Mouse (Mus musculus) intestine, postnatal 0 days (tissue): ENCODE results near the gene Gm3952. TPM values are rescaled to one million over a fixed set of nuclear protein-coding genes. Genes with fewer than 3 reads are reported as not detected.

Experiments used
- ATAC-seq: fragments of 200-750 bp; cut with Nextera tagmentation; 2 replicates; pipeline ENCODE4 v1.8.0; 2017; ENCODE audit warnings: mild to moderate bottlenecking, moderate TSS enrichment, moderate library complexity
- H3K27ac ChIP-seq: fragments of 300-500 bp; sonication (generic); 2 replicates; pipeline ENCODE4 v1.5.1; 2014; ENCODE audit warnings: mild to moderate bottlenecking, low read depth, low read length, moderate library complexity
- H3K27me3 ChIP-seq: fragments of 300-500 bp; sonication (generic); replicated peaks from 2 replicates; pipeline ENCODE4 v1.6.1; 2014; ENCODE audit warnings: low read length, mixed read lengths; ENCODE audit not compliant: control insufficient read depth, insufficient read depth
- H3K36me3 ChIP-seq: fragments of 300-500 bp; sonication (generic); 2 replicates; pipeline ENCODE4 v1.6.1; 2014; ENCODE audit warnings: mild to moderate bottlenecking, moderate library complexity; ENCODE audit not compliant: control insufficient read depth, insufficient read depth
- H3K4me1 ChIP-seq: fragments of 300-500 bp; sonication (generic); replicated peaks from 2 replicates; pipeline ENCODE4 v1.6.1; 2014; ENCODE audit warnings: antibody characterized with exemption, low read length, mixed read lengths; ENCODE audit not compliant: control insufficient read depth, insufficient read depth
- H3K4me2 ChIP-seq: fragments of 300-500 bp; sonication (generic); replicated peaks from 2 replicates; pipeline ENCODE4 v1.6.1; 2014; ENCODE audit warnings: low read depth, mild to moderate bottlenecking, moderate library complexity
- H3K4me3 ChIP-seq: fragments of 300-500 bp; sonication (generic); 2 replicates; pipeline ENCODE4 v1.5.1; 2014; ENCODE audit warnings: low read depth, low read length
- H3K9ac ChIP-seq: fragments of 300-500 bp; sonication (generic); 2 replicates; pipeline ENCODE4 v1.6.1; 2014; ENCODE audit warnings: mild to moderate bottlenecking, low read depth, low read length
- H3K9me3 ChIP-seq: fragments of 300-500 bp; sonication (generic); 2 replicates; pipeline ENCODE4 v1.6.1; 2016; ENCODE audit warnings: mixed run types; ENCODE audit not compliant: control insufficient read depth
- CTCF ChIP-seq: sonication (generic); IDR thresholded peaks from 2 replicates; pipeline ENCODE4 v1.5.1; 2016; ENCODE audit warnings: low read depth, mild to moderate bottlenecking, control low read depth, antibody characterized with exemption, moderate library complexity
- WGBS: fragments of 180-500 bp; shearing (Covaris S2); extraction: QIAGEN DNeasy Blood & Tissue Kit; methylation state at CpG from one replicate; pipeline ENCODE4 v1.1.7; 2014; 5-methylcytosine and 5-hydroxymethylcytosine counted together
- polyA plus RNA-seq: library from polyadenylated mRNA; unstranded; fragments of >200 nt; fragmentation: Nextera tagmentation; extraction: Ambion mirVana; gene quantifications from 2 replicates; pipeline ENCODE4 v1.2.1, GENCODE M21; 2015

Gene Gm3952
- not detected in 2 replicates for polyA plus RNA-seq

DNA sequence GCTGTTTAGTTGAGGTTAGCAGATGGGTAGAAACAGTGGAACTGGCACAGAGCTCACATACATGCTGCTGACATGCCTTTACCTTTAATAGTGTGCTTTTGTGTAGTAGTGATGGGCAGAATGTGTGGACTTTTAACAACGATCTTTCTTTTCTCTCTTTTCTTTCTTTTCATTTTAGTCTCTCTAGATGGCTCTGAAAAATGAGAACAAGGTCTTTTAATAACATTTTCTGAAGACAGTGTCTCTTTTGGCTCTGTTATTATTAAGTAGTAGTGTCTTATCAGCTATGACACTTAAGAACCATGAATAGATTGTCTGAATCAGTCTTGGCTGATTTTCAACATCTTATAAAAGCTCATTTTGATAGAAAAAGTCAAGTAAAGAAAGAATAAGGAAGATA is at the start of gene Gm3952:
Gm3952 (minus strand) TSS at position 101 of the 400 bp plus-strand sequence.
- H3K4me2 ChIP-seq, result no peak within 1 kb of the TSS
- no peaks in the 10 kb centered on the region for H3K4me1 ChIP-seq
- WGBS, result 73% methylated on average over 1 of the region's 1 CpGs
- TF ChIP-seq CTCF, result no peak
- no peaks in the 10 kb centered on the region for H3K27me3 ChIP-seq
- no peak within 1 kb of the TSS for H3K9ac ChIP-seq
- no peak within 1 kb of the TSS for H3K27ac ChIP-seq
- H3K4me3 ChIP-seq, result no peak within 1 kb of the TSS
- no peaks in the 10 kb centered on the region for H3K36me3 ChIP-seq
- no peak for ATAC-seq
- no peaks in the 10 kb centered on the region for H3K9me3 ChIP-seq

DNA sequence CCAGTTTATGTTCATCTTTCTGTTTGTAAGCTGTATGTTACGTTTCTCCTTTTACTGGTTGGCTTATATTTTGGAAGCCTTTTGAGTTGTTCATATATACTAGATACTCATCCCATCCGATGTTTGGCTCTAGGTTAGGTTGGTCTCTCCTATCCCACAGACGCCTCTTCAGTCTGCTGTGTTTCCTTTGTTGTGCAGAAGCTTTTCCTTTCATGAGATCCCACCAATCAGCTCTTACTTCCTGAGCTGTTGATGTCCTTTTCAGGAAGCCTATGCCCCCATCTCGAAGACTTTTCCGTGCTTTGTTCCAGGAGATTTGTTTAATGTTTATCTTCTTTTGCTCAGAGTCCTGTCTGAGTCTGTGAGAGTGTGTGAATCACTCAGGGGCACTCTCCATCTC is 45.3 kb upstream of the Gm3952 start:
- Histone ChIP-seq H3K36me3 (no peaks in the 10 kb centered on the region), H3K27me3 (no peaks in the 10 kb centered on the region), H3K4me2 (no peak overlapping the region), H3K9me3 (no peaks in the 10 kb centered on the region), H3K4me1 (no peaks in the 10 kb centered on the region), H3K9ac (no peak overlapping the region), H3K27ac (no peak overlapping the region), H3K4me3 (no peak overlapping the region)
- TF ChIP-seq CTCF, result no peak
- WGBS, result 49% methylated on average over 5 of the region's 5 CpGs
- ATAC-seq, result no peak

DNA sequence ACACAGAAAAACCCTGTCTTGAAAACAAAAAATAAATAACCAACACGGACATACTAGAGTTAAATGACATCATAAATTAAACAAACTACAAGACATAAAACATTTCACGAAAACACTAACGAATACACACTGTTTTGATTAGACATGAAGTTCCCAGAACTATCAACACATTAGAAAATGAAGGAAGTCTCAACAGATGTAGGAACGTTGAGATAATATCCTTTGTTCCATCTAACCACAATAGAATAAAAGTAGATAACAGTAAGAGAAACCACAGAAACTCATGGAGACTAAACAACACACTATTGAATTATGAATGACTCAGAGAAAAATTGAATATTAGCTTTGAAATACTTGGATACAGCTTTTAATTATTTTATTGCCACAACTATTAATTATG is 14.0 kb upstream of the Gm3952 start:
- H3K4me1 ChIP-seq, result no peaks in the 10 kb centered on the region
- no peaks in the 10 kb centered on the region for H3K36me3 ChIP-seq
- H3K27ac ChIP-seq, result no peak overlapping the region
- H3K27me3 ChIP-seq, result no peaks in the 10 kb centered on the region
- no peak for ATAC-seq
- H3K9me3 ChIP-seq, result no peaks in the 10 kb centered on the region
- H3K9ac ChIP-seq, result no peak overlapping the region
- no peak overlapping the region for H3K4me2 ChIP-seq
- TF ChIP-seq CTCF, result no peak
- no peak overlapping the region for H3K4me3 ChIP-seq
- WGBS, result 70% methylated on average over 4 of the region's 4 CpGs

DNA sequence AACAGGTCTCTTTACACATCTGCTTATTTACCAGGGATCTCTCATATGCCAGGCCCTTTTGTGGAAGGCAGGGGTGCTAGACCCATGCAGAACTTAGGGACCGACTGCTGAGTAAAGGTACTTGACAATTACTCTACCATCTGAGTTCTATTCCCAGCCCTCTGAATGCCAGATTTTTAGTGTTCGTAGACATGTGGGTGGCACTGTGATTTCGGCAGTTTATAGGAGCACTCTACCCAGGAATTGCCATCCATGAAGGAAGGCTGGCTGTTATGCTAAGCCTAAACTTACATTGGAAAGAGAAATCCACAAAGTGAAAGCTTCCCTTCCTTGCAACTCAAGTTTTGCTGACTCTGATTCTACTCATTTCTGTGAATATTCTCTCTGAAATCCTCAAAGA is 62.8 kb downstream of the Gm3952 start:
- no peak overlapping the region for H3K4me3 ChIP-seq
- H3K4me2 ChIP-seq, result no peak overlapping the region
- WGBS, result 100% methylated on average over 3 of the region's 3 CpGs
- peaks cover 38% of the 10 kb centered on the region for H3K36me3 ChIP-seq
- no peak for TF ChIP-seq CTCF
- no peak overlapping the region for H3K27ac ChIP-seq
- H3K27me3 ChIP-seq, result no peaks in the 10 kb centered on the region
- H3K4me1 ChIP-seq, result no peaks in the 10 kb centered on the region
- ATAC-seq, result no peak
- no peak overlapping the region for H3K9ac ChIP-seq
- H3K9me3 ChIP-seq, result no peaks in the 10 kb centered on the region

DNA sequence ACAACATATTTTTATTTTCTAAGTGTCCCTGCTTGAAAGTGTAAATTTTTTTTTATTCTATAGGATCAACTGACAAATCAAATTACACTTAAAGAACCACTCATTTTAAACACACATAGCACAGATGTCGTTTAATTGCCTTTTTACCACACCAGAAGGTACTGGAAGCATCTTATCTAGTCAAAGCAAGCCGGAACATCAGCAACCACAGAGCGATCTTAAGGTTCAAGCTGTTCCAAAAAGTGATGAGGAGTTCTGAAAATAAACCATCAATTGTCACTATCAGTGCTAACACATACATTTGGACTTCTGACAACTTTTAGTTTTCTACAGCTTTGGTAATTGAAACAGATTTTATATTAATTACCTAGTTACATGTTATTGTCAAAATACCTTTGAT is 64.4 kb downstream of the Gm3952 start:
- no peak for ATAC-seq
- no peak overlapping the region for H3K9ac ChIP-seq
- H3K4me3 ChIP-seq, result no peak overlapping the region
- no peak overlapping the region for H3K4me2 ChIP-seq
- 94% methylated on average over 3 of the region's 3 CpGs for WGBS
- no peaks in the 10 kb centered on the region for H3K27me3 ChIP-seq
- H3K4me1 ChIP-seq, result no peaks in the 10 kb centered on the region
- H3K9me3 ChIP-seq, result no peaks in the 10 kb centered on the region
- H3K27ac ChIP-seq, result no peak overlapping the region
- no peak for TF ChIP-seq CTCF
- H3K36me3 ChIP-seq, result peaks cover 48% of the 10 kb centered on the region

- peaks cover 52% of the 10 kb centered on the region for H3K36me3 ChIP-seq
- no peak for TF ChIP-seq CTCF
- H3K9me3 ChIP-seq, result no peaks in the 10 kb centered on the region
- no peaks in the 10 kb centered on the region for H3K4me1 ChIP-seq
- ATAC-seq, result no peak
- no peak overlapping the region for H3K27ac ChIP-seq
- H3K9ac ChIP-seq, result no peak overlapping the region
- H3K27me3 ChIP-seq, result no peaks in the 10 kb centered on the region
- 85% methylated on average over 2 of the region's 2 CpGs for WGBS
- no peak overlapping the region for H3K4me3 ChIP-seq
- no peak overlapping the region for H3K4me2 ChIP-seq
These were observed 66.2 kb downstream of the Gm3952 start for GRCm38 (mm10) chr8:128732254-128732653.

GRCm38 (mm10) chr8:128727213-128727612 is 71.3 kb downstream of the Gm3952 start:
- no peak overlapping the region for H3K4me2 ChIP-seq
- no peak for ATAC-seq
- no peaks in the 10 kb centered on the region for H3K9me3 ChIP-seq
- no peak overlapping the region for H3K4me3 ChIP-seq
- no peak for TF ChIP-seq CTCF
- no peak overlapping the region for H3K9ac ChIP-seq
- 97% methylated on average over 1 of the region's 1 CpGs for WGBS
- H3K36me3 ChIP-seq, result peaks cover 58% of the 10 kb centered on the region
- no peaks in the 10 kb centered on the region for H3K4me1 ChIP-seq
- H3K27me3 ChIP-seq, result no peaks in the 10 kb centered on the region
- H3K27ac ChIP-seq, result no peak overlapping the region
